Mouse (Mus musculus): ENCODE data around the gene Ctnnd2.

Gene Ctnnd2

DNA sequence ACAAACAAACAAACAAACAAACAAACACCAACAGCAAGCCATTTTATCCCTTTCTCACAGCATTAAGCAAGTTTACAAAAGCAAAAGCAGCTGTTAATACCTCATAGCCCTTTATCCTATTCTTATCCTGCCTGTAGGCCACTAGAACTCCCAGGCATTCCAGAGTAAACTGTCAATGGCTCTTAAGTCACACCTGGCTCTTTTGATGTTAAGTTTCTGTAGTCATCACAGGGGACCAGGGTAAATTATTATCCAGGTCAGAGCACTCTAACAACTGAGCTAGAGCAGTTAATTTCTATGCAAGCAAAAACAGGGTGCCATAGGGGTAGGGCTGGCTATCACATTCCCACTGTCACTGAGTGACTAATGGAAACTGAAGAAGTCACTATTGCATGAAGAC, 214.1 kb downstream of the Ctnnd2 start:
- no peak for DNase-seq (ENCODE audit: low spot score in 2 of 2)

- no peak for DNase-seq (ENCODE audit: low spot score in 2 of 2)
These were observed 214.9 kb downstream of the Ctnnd2 start for GRCm38 (mm10) chr15:30387244-30387643.

DNA sequence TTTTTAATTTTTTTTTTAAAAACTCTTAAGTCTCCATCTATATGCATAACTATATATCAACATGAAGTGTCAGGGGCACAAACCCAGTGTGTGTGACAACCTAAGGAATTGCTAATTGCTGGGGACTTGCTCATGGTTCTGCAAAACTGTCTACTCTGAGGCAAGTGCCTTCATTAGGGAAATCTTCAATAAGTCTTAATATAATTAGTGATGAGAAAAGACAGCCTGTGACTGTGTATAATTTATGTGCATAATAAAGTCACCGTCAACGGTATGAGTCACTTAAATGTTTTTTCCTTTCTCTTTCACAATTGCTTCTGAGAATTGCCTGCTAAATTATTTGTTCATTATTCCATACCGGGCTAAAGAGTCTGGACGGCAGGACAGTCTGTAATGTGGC, 228.7 kb downstream of the Ctnnd2 start:
- DNase-seq (ENCODE audit: low spot score in 2 of 2): no peak

GRCm38 (mm10) chr15:30406254-30406653, 233.9 kb downstream of the Ctnnd2 start:
- no peak for DNase-seq (ENCODE audit: low spot score in 2 of 2)

DNA sequence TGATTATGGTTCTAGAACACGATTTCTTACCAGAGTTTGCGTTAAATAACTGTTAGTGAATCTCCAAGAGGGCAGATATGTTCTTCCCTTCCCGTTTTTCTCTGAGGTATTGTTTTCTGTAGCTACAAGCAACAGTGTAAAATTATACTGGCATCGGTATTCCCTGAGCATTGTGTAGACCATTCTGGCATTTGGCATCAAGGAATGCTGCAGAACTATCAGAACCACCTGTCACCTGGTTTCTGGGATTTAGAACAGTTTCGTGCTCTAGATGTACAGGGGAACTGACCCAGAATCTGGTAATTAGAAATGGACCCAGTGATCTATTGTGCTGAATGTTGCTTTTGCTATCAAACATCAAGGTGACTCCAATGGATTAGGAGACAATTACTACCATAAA, 250.8 kb downstream of the Ctnnd2 start:
- DNase-seq (ENCODE audit: low spot score in 2 of 2): no peak

DNA sequence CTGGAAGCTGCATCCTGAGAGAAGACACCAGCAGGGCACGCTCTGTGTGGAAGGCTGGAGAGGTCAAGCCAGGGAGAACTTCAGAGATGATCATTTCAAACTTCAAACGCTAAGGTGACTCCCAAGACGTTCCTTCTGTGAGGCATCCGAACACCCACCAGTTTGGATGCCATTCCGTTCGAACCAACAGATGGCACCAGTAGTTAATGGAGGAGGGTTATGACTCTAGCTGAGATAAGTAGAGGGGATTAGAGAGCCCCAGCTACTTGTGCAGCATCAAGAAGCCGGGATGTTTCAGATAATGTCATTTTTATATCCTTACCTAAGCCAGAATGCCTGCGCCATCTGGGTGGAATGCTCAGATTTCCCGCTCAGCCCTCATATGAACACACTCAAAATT, 251.9 kb downstream of the Ctnnd2 start:
- no peak for DNase-seq (ENCODE audit: low spot score in 2 of 2)

GRCm38 (mm10) chr15:30427342-30427741, 254.9 kb downstream of the Ctnnd2 start:
- DNase-seq (ENCODE audit: low spot score in 2 of 2): peak in 1 of 2 experiments; percentile 2

GRCm38 (mm10) chr15:30439045-30439444, 266.7 kb downstream of the Ctnnd2 start:
- DNase-seq (ENCODE audit: low spot score in 2 of 2): no peak

GRCm38 (mm10) chr15:30450765-30451164, 278.4 kb downstream of the Ctnnd2 start:
- DNase-seq (ENCODE audit: low spot score in 2 of 2): no peak

- no peak for DNase-seq (ENCODE audit: low spot score in 2 of 2)
These were observed 279.5 kb downstream of the Ctnnd2 start for GRCm38 (mm10) chr15:30451921-30452320.

DNA sequence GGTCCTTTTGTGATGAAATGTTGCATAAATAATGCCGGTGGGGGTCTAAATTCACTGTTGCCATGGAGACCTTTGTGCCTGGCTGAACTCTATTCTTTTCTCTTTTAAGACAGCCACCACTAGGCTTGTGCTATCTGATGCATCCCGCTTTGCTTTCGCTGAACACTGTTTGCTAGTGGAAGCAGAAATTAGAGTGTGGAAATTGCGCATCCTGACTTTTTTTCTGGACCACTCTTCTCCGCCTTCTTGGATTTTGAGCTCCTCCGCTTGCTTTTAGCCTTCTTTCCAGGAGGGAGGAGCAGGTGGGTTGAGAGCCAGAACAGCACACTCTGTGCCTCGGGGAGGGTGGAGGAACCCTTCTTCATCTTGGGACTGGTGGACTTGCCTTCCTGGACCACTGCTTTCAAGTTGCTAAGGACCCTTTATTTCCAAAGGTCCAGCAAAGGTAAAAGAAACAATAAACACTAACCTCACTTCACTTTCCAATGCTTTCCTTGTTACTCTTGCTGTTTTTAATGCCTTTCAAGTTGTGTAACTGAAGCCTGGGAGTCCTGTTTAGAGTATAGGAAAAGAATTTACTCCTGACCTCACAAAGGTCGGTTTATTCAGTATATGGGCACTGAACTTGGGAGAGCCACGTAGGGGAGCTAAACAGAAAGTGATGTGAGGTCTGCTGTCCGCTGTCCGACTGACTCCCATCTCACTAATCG, 285.3 kb downstream of the Ctnnd2 start:
- DNase-seq (ENCODE audit: low spot score in 2 of 2): no peak

GRCm38 (mm10) chr15:30458671-30459070, 286.3 kb downstream of the Ctnnd2 start:
- DNase-seq (ENCODE audit: low spot score in 2 of 2): no peak

GRCm38 (mm10) chr15:30460341-30461125, 288.1 kb downstream of the Ctnnd2 start:
- DNase-seq (ENCODE audit: low spot score in 2 of 2): no peak

- DNase-seq (ENCODE audit: low spot score in 2 of 2): no peak
These were observed 290.5 kb downstream of the Ctnnd2 start for GRCm38 (mm10) chr15:30462804-30463423.

- no peak for DNase-seq (ENCODE audit: low spot score in 2 of 2)
These were observed 291.2 kb downstream of the Ctnnd2 start for GRCm38 (mm10) chr15:30463471-30464047.

- DNase-seq (ENCODE audit: low spot score in 2 of 2): no peak
These were observed 294.7 kb downstream of the Ctnnd2 start for GRCm38 (mm10) chr15:30466950-30467543.

- DNase-seq (ENCODE audit: low spot score in 2 of 2): no peak
These were observed 296.4 kb downstream of the Ctnnd2 start for GRCm38 (mm10) chr15:30468773-30469172.

DNA sequence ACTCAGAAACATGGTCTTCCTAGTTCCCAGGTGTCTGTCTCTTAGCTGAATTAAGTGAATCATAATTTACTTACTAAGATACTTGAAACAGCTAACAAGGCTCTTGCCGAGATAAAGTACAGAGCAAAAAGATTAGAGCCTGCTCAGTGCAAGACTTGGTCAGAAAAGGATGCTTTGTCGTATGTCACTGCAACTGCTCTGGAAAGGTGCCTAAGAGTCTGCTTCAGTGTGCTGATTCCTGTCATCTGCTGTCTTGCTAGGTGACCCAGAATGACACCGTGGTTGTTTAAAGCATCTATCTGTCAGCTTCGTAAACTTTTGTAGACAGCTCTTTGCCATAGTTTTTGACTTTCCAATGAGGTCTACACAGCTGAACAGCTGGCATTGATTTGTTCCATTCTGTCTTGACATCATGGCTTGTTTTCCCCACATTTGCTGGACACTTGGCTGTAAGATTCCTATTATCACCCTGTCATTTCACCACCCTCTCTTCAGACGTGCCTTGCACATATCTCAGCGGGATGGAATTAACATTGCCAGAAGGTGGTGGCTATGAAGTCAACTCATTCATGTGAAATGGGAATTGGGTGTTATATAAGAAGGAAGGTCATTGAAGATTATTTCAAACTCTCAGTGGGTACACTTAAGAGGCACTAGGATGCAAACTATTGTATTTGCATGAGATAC, 299.0 kb downstream of the Ctnnd2 start:
- DNase-seq (ENCODE audit: low spot score in 2 of 2): no peak

DNA sequence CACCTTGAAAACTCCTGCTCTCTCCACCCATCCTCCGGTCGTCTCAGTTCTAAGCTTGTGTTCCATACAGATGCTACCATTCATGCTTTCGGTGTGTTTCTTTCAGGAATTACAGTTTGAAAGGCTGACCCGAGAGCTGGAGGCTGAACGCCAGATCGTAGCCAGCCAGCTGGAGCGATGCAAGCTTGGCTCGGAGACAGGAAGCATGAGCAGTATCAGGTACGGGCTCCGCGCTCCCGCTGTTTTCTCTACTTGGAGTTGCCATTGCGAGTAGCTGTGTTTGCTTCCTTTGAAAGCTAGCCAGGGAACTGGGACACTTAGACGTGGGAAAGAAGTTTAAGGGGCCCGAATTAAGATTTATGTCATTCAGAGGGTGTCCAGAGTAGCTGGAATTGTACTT, 308.3 kb downstream of the Ctnnd2 start:
- DNase-seq (ENCODE audit: low spot score in 2 of 2): no peak

GRCm38 (mm10) chr15:30506476-30506875, 334.1 kb downstream of the Ctnnd2 start:
- DNase-seq (ENCODE audit: low spot score in 2 of 2): no peak

- no peak for DNase-seq (ENCODE audit: low spot score in 2 of 2)
These were observed 340.1 kb downstream of the Ctnnd2 start for GRCm38 (mm10) chr15:30512467-30512866.

Data from natural killer cell, adult 2 months (primary cell).